Mouse (Mus musculus): ENCODE data around the gene Arhgap28. TPM values are rescaled to one million over a fixed set of nuclear protein-coding genes. Genes with fewer than 3 reads are reported as not detected.
"Not testable (repeated sequence)": the region's sequence is repeated elsewhere in the genome, so short reads cannot be mapped to it uniquely, and the experiment has no call there.

Arhgap28 gene
- polyA plus RNA-seq, 1 experiment from 2014 or later, result 35.6 TPM

GRCm38 (mm10) chr17:67866541-67867241 lies 137.2 kb downstream of the Arhgap28 start:
- no peak overlapping the region for H3K4me3 ChIP-seq (ENCODE audit: low read depth, low read length)
- H3K27ac ChIP-seq (ENCODE audit: low read depth, low read length), result no peak overlapping the region
- H3K9ac ChIP-seq (ENCODE audit: low read depth, low read length), result no peak overlapping the region
- H3K27me3 ChIP-seq (ENCODE audit: control insufficient read depth, insufficient read depth, low read length), result no peaks in the 10 kb centered on the region
- DNase-seq (ENCODE audit: low spot score), result peak; percentile 14
- ATAC-seq (ENCODE audit: low FRiP score), result no peak
- WGBS, result 63% methylated on average over 20 of the region's 20 CpGs
- no peak overlapping the region for H3K4me2 ChIP-seq (replicated peaks; ENCODE audit: low read depth, low read length)
- H3K36me3 ChIP-seq (ENCODE audit: control insufficient read depth, insufficient read depth, low read length), result no peaks in the 10 kb centered on the region; the same call in 1 of the 2 replicates
- no peaks in the 10 kb centered on the region for H3K4me1 ChIP-seq (replicated peaks; ENCODE audit: control insufficient read depth, insufficient read depth, low read length)
- H3K9me3 ChIP-seq (ENCODE audit: control insufficient read depth, low read length), result no peaks in the 10 kb centered on the region

DNA sequence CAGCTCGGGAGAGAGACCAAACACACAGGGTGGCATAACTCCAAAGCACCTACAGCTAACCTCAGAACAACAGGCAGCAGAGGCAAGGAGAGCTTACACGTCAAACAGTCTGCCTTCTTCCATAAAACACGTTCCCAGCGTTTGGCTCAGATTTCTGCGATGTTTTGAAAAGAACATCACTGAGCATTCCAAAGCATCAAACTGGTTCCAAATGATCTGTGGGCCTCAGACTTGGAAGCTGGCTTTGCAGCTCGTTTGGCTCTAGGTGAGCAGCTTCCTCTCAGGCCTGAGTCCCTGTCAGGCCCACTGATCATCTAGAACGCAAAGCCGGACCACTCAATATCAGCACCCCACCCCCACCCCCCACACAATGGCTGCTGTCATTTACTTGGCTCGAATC lies 137.9 kb downstream of the Arhgap28 start:
- DNase-seq (ENCODE audit: low spot score), result no peak
- Histone ChIP-seq H3K4me3 (ENCODE audit: low read depth, low read length) (no peak overlapping the region), H3K4me2 (replicated peaks; ENCODE audit: low read depth, low read length) (no peak overlapping the region), H3K9ac (ENCODE audit: low read depth, low read length) (no peak overlapping the region), H3K9me3 (ENCODE audit: control insufficient read depth, low read length) (no peaks in the 10 kb centered on the region), H3K36me3 (ENCODE audit: control insufficient read depth, insufficient read depth, low read length) (no peaks in the 10 kb centered on the region; the same call in 1 of the 2 replicates), H3K27ac (ENCODE audit: low read depth, low read length) (no peak overlapping the region), H3K4me1 (replicated peaks; ENCODE audit: control insufficient read depth, insufficient read depth, low read length) (no peaks in the 10 kb centered on the region), H3K27me3 (ENCODE audit: control insufficient read depth, insufficient read depth, low read length) (no peaks in the 10 kb centered on the region)
- no peak for ATAC-seq (ENCODE audit: low FRiP score)
- WGBS, result 73% methylated on average over 9 of the region's 9 CpGs

GRCm38 (mm10) chr17:67864912-67865311 lies 139.0 kb downstream of the Arhgap28 start:
- no peak for ATAC-seq (ENCODE audit: low FRiP score)
- H3K36me3 ChIP-seq (ENCODE audit: control insufficient read depth, insufficient read depth, low read length), result no peaks in the 10 kb centered on the region; the same call in 1 of the 2 replicates
- WGBS, result 87% methylated on average over 3 of the region's 3 CpGs

DNA sequence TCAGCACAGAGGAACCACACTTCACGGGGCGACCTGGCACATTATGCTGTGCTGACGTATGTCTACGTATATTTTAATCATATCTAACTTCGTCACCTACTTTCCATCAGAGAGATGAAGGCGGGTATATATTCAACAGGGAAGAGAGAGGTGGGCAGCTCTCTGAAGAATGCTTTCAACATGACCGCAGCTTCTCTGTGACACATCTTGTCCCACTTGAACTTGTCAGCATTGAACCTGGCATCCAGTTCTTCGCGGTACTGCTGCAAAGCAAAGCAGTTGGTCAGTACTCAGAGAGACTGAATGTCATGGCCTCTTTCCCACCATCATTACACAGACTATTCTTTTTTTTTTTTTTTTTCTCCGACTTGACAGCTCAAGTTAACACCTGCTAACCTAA lies 139.6 kb downstream of the Arhgap28 start:
- WGBS, result 93% methylated on average over 10 of the region's 10 CpGs
- no peak for DNase-seq (ENCODE audit: low spot score)
- no peak overlapping the region for H3K4me3 ChIP-seq (ENCODE audit: low read depth, low read length)
- H3K27me3 ChIP-seq (ENCODE audit: control insufficient read depth, insufficient read depth, low read length), result no peaks in the 10 kb centered on the region
- no peak overlapping the region for H3K4me2 ChIP-seq (replicated peaks; ENCODE audit: low read depth, low read length)
- H3K27ac ChIP-seq (ENCODE audit: low read depth, low read length), result no peak overlapping the region
- no peaks in the 10 kb centered on the region; the same call in 1 of the 2 replicates for H3K36me3 ChIP-seq (ENCODE audit: control insufficient read depth, insufficient read depth, low read length)
- no peak for ATAC-seq (ENCODE audit: low FRiP score)
- H3K9me3 ChIP-seq (ENCODE audit: control insufficient read depth, low read length), result no peaks in the 10 kb centered on the region
- no peaks in the 10 kb centered on the region for H3K4me1 ChIP-seq (replicated peaks; ENCODE audit: control insufficient read depth, insufficient read depth, low read length)
- no peak overlapping the region for H3K9ac ChIP-seq (ENCODE audit: low read depth, low read length)

More at GRCm38 (mm10) chr17:67864912-67865311, 139.0 kb downstream of the Arhgap28 start:
- Histone ChIP-seq H3K4me1 (replicated peaks; ENCODE audit: control insufficient read depth, insufficient read depth, low read length) (no peaks in the 10 kb centered on the region), H3K4me3 (ENCODE audit: low read depth, low read length) (no peak overlapping the region), H3K9ac (ENCODE audit: low read depth, low read length) (no peak overlapping the region), H3K9me3 (ENCODE audit: control insufficient read depth, low read length) (no peaks in the 10 kb centered on the region), H3K27ac (ENCODE audit: low read depth, low read length) (no peak overlapping the region), H3K4me2 (replicated peaks; ENCODE audit: low read depth, low read length) (no peak overlapping the region), H3K27me3 (ENCODE audit: control insufficient read depth, insufficient read depth, low read length) (no peaks in the 10 kb centered on the region)
- no peak for DNase-seq (ENCODE audit: low spot score)

GRCm38 (mm10) chr17:67861744-67862535 lies 142.0 kb downstream of the Arhgap28 start:
- DNase-seq (ENCODE audit: low spot score) (peak; percentile 84), ATAC-seq (ENCODE audit: low FRiP score) (peak; percentile 69; the same call in 1 of the 2 replicates)
- Histone ChIP-seq H3K9ac (ENCODE audit: low read depth, low read length) (no peak overlapping the region), H3K27me3 (ENCODE audit: control insufficient read depth, insufficient read depth, low read length) (no peaks in the 10 kb centered on the region), H3K4me1 (replicated peaks; ENCODE audit: control insufficient read depth, insufficient read depth, low read length) (no peaks in the 10 kb centered on the region), H3K4me3 (ENCODE audit: low read depth, low read length) (no peak overlapping the region), H3K36me3 (ENCODE audit: control insufficient read depth, insufficient read depth, low read length) (no peaks in the 10 kb centered on the region), H3K27ac (ENCODE audit: low read depth, low read length) (no peak overlapping the region), H3K4me2 (replicated peaks; ENCODE audit: low read depth, low read length) (no peak overlapping the region), H3K9me3 (ENCODE audit: control insufficient read depth, low read length) (no peaks in the 10 kb centered on the region)
- WGBS, result 81% methylated on average over 16 of the region's 16 CpGs

GRCm38 (mm10) chr17:67861080-67861630 lies 142.8 kb downstream of the Arhgap28 start:
- 92% methylated on average over 10 of the region's 10 CpGs for WGBS
- no peaks in the 10 kb centered on the region for H3K9me3 ChIP-seq (ENCODE audit: control insufficient read depth, low read length)
- no peak overlapping the region for H3K9ac ChIP-seq (ENCODE audit: low read depth, low read length)
- DNase-seq (ENCODE audit: low spot score) (no peak), ATAC-seq (ENCODE audit: low FRiP score) (no peak)
- no peaks in the 10 kb centered on the region for H3K36me3 ChIP-seq (ENCODE audit: control insufficient read depth, insufficient read depth, low read length)
- H3K4me3 ChIP-seq (ENCODE audit: low read depth, low read length), result no peak overlapping the region
- no peak overlapping the region for H3K27ac ChIP-seq (ENCODE audit: low read depth, low read length)
- no peak overlapping the region for H3K4me2 ChIP-seq (replicated peaks; ENCODE audit: low read depth, low read length)
- H3K27me3 ChIP-seq (ENCODE audit: control insufficient read depth, insufficient read depth, low read length), result no peaks in the 10 kb centered on the region
- H3K4me1 ChIP-seq (replicated peaks; ENCODE audit: control insufficient read depth, insufficient read depth, low read length), result no peaks in the 10 kb centered on the region

- not testable (repeated sequence) for DNase-seq (ENCODE audit: low spot score); H3K36me3 ChIP-seq (ENCODE audit: control insufficient read depth, insufficient read depth, low read length); H3K9ac ChIP-seq (ENCODE audit: low read depth, low read length); ATAC-seq (ENCODE audit: low FRiP score); H3K9me3 ChIP-seq (ENCODE audit: control insufficient read depth, low read length); H3K4me2 ChIP-seq (replicated peaks; ENCODE audit: low read depth, low read length); H3K4me3 ChIP-seq (ENCODE audit: low read depth, low read length); H3K27ac ChIP-seq (ENCODE audit: low read depth, low read length); H3K27me3 ChIP-seq (ENCODE audit: control insufficient read depth, insufficient read depth, low read length); H3K4me1 ChIP-seq (replicated peaks; ENCODE audit: control insufficient read depth, insufficient read depth, low read length)
- WGBS, result 97% methylated on average over 2 of the region's 2 CpGs
Measured at GRCm38 (mm10) chr17:67841494-67841893, 162.4 kb downstream of the Arhgap28 start.

- Histone ChIP-seq H3K4me3 (ENCODE audit: low read depth, low read length) (no peak overlapping the region), H3K9ac (ENCODE audit: low read depth, low read length) (no peak overlapping the region), H3K27ac (ENCODE audit: low read depth, low read length) (no peak overlapping the region), H3K36me3 (ENCODE audit: control insufficient read depth, insufficient read depth, low read length) (no peaks in the 10 kb centered on the region), H3K4me1 (replicated peaks; ENCODE audit: control insufficient read depth, insufficient read depth, low read length) (no peaks in the 10 kb centered on the region), H3K27me3 (ENCODE audit: control insufficient read depth, insufficient read depth, low read length) (no peaks in the 10 kb centered on the region), H3K9me3 (ENCODE audit: control insufficient read depth, low read length) (no peaks in the 10 kb centered on the region), H3K4me2 (replicated peaks; ENCODE audit: low read depth, low read length) (no peak overlapping the region)
- 90% methylated on average over 13 of the region's 13 CpGs for whole genome bisulfite sequencing
- ATAC-seq (ENCODE audit: low FRiP score), result no peak
- DNase-seq (ENCODE audit: low spot score), result no peak
Measured at GRCm38 (mm10) chr17:67838948-67839347, 165.0 kb downstream of the Arhgap28 start.

All from hindbrain, embryonic 11.5 days (tissue).